Mouse (Mus musculus): ENCODE data around the gene Itgad. TPM values are rescaled to one million over a fixed set of nuclear protein-coding genes. Genes with fewer than 3 reads are reported as not detected.

Itgad gene
- polyA plus RNA-seq, 1 experiment from 2014 or later: not detected

Other genes starting within 250 kb of the Itgad start
- 47.4 and 49.0 TPM in 2 replicates for gene Kat8, start 241.9 kb upstream of the Itgad start, polyA plus RNA-seq (2016; fragmentation: Nextera tagmentation; extraction: Ambion mirVana)
- gene Prss8, start 224.3 kb upstream of the Itgad start, polyA plus RNA-seq (2016; fragmentation: Nextera tagmentation; extraction: Ambion mirVana): 5.0 and 5.9 TPM in 2 replicates
- gene Prss36, start 207.7 kb upstream of the Itgad start, polyA plus RNA-seq (2016; fragmentation: Nextera tagmentation; extraction: Ambion mirVana): 11.5 and 12.5 TPM in 2 replicates
- 362 and 407 TPM in 2 replicates for gene Fus, start 186.9 kb upstream of the Itgad start, polyA plus RNA-seq (2016; fragmentation: Nextera tagmentation; extraction: Ambion mirVana)
- gene Pycard, start 160.5 kb upstream of the Itgad start, polyA plus RNA-seq (2016; fragmentation: Nextera tagmentation; extraction: Ambion mirVana): 6.3 and 6.6 TPM in 2 replicates
- gene Trim72, start 150.4 kb upstream of the Itgad start, polyA plus RNA-seq (2016; fragmentation: Nextera tagmentation; extraction: Ambion mirVana): not detected in 2 replicates
- 0.33 and 0.40 TPM in 2 replicates for gene Itgam, start 91.7 kb upstream of the Itgad start, polyA plus RNA-seq (2016; fragmentation: Nextera tagmentation; extraction: Ambion mirVana)
- gene Gm49368, start 91.7 kb upstream of the Itgad start, polyA plus RNA-seq (2016; fragmentation: Nextera tagmentation; extraction: Ambion mirVana): not detected in 2 replicates
- gene Itgax, start 24.8 kb upstream of the Itgad start, polyA plus RNA-seq (2016; fragmentation: Nextera tagmentation; extraction: Ambion mirVana): not detected in 2 replicates
- not detected in 2 replicates for gene Cox6a2, start 52.0 kb downstream of the Itgad start, polyA plus RNA-seq (2016; fragmentation: Nextera tagmentation; extraction: Ambion mirVana)
- 15.3 and 15.4 TPM in 2 replicates for gene Armc5, start 83.0 kb downstream of the Itgad start, polyA plus RNA-seq (2016; fragmentation: Nextera tagmentation; extraction: Ambion mirVana)
- 10.0 and 10.7 TPM in 2 replicates for gene 9130023H24Rik, start 83.7 kb downstream of the Itgad start, polyA plus RNA-seq (2016; fragmentation: Nextera tagmentation; extraction: Ambion mirVana)
- gene Tgfb1i1, start 92.4 kb downstream of the Itgad start, polyA plus RNA-seq (2016; fragmentation: Nextera tagmentation; extraction: Ambion mirVana): 22.5 and 23.3 TPM in 2 replicates
- gene Slc5a2, start 111.3 kb downstream of the Itgad start, polyA plus RNA-seq (2016; fragmentation: Nextera tagmentation; extraction: Ambion mirVana): 0.28 TPM in 1 of 2 replicates, not detected in the other
- 22.0 and 26.2 TPM in 2 replicates for gene BC017158, start 143.8 kb downstream of the Itgad start, polyA plus RNA-seq (2016; fragmentation: Nextera tagmentation; extraction: Ambion mirVana)

Measured in forebrain, embryonic 10.5 days (tissue).